Mouse (Mus musculus) left cerebral cortex, postnatal 10 days (tissue): ENCODE data around the gene Cript. TPM values are rescaled to one million over a fixed set of nuclear protein-coding genes. Genes with fewer than 3 reads are reported as not detected.
"Not testable (repeated sequence)": the region's sequence is repeated elsewhere in the genome, so short reads cannot be mapped to it uniquely, and the experiment has no call there.

ENCODE experiments used
- DNase-seq, 2 experiments: peaks; one replicate each; pipeline ENCODE4 v3.0.0; 2021 to 2022; ENCODE audit warnings: low spot score in 2 of 2, mixed read lengths in 1 of 2; ENCODE audit errors: extremely low spot score in 1 of 2
- intact Hi-C: fragments of 180-260 bp; cut with DNase I; formaldehyde crosslinking; loops from one replicate; pipeline ENCODE4 v1.15.1; 2025
- total RNA-seq, 2 experiments: library from RNA; stranded (reverse); gene quantifications; 2 replicates each; pipeline ENCODE4 v1.2.3; 2021

Gene Cript
- total RNA-seq, 2 experiments from 2014 or later: 64.9 to 70.9 TPM

DNA sequence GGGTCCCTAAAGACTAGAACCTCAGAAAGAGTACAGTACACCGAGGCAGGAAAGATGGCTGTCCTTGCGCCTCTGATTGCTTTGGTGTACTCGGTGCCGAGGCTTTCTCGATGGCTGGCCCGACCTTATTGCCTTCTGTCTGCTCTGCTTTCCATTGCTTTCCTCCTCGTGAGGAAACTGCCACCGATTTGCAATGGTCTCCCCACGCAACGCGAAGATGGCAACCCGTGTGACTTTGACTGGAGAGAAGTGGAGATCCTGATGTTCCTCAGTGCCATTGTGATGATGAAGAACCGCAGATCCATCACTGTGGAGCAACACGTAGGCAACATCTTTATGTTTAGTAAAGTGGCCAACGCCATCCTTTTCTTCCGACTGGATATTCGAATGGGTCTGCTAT is 52.9 kb downstream of the Cript start:
- intact Hi-C loops, DNase-seq: not testable (repeated sequence)

- no peak for DNase-seq
- intact Hi-C loops: no loop called here
Observed at GRCm38 (mm10) chr17:87080724-87081123, 55.4 kb downstream of the Cript start.

DNA sequence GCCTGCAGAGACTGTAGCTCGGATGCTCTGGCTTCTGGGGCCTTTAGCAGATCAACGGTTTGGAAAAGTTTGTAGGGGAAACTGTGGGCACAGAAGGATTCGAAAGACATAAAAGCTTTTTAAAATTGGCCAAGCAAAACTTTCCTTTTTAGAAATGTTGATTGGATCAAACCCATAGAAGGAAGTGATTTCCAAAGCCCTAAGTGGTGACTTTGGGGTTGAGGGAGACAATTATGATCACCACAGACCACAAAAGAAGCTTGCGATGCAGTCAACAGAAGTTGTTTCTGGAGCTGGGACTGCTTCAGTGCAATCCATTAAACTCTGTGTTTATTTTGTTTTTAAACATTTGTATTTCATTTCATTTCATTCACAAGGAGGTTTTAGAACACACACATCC is 57.2 kb downstream of the Cript start:
- DNase-seq: no peak
- intact Hi-C loops: no loop called here

DNA sequence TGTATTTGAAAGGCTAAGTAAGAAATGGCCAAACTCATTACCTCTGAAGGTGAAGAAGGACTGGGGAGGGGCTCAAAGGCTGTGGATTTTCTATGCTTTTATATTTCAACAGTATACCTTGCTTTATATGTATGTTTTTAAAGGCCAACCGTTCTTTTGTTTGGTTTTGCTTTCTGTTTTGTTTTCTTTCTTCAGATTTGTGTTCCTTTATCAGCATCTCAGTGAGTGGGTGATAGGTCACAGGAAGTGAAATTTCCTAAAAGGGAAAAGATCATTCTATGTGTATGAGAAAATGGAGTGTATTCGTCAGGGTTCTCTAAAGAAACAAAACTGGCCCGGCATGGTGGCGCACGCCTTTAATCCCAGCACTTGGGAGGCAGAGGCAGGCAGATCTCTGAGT is 58.3 kb downstream of the Cript start:
- intact Hi-C loops: no loop called here
- DNase-seq: no peak

Other genes starting within 250 kb of the Cript start
- not detected for gene Tmem247, start 108.2 kb upstream of the Cript start, total RNA-seq
- gene Atp6v1e2, start 77.7 kb upstream of the Cript start, total RNA-seq: not detected
- gene Rhoq, start 62.5 kb upstream of the Cript start, total RNA-seq: 10 to 100 TPM; 19.5 to 24.9 TPM
- 10 to 100 TPM; 16.2 to 19.2 TPM for gene Pigf, start 144 bp upstream of the Cript start, total RNA-seq
- gene Socs5, start 82.1 kb downstream of the Cript start, total RNA-seq: 10 to 100 TPM; 59.2 to 59.8 TPM
- gene Mcfd2, start 240.4 kb downstream of the Cript start, total RNA-seq: 10 to 100 TPM; 31.6 to 33.5 TPM